Mouse (Mus musculus): Measurements from ENCODE around the gene Ttll8. TPM values are rescaled to one million over a fixed set of nuclear protein-coding genes. Genes with fewer than 3 reads are reported as not detected.

Ttll8 gene
- total RNA-seq, 2 experiments from 2014 or later: 2.0 to 2.9 TPM

DNA sequence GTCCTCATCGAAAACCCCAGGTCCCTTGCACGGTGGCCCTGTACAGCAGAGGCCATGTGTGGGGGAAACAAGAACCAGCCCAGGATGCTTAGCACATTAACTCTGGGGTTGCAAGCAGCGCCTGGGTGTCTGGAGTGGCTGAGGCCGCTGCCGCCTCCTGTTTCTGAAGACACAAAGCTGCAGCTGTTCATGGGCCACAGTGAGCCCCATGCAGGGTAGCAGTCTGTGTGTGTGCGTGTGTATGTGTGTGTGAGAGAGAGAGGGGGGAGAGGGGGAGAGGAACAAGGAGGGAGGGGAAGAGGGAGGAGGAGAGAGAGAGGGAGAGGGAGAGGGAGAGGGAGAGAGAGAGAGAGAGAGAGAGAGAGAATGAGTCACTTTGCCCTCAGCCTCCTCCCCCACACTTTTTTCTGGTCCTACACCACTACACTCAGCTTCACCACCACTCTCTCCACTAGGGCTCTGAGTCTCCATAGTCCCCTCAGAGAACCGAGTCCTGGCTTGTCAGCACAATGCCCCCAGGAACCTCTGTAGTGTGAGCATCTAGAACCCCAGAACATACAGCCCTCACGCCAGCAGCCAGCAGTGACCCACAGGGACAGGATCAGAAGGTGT, 110.6 kb downstream of the Ttll8 start:
- DNase-seq (ENCODE audit: low spot score in 2 of 2): no peak

DNA sequence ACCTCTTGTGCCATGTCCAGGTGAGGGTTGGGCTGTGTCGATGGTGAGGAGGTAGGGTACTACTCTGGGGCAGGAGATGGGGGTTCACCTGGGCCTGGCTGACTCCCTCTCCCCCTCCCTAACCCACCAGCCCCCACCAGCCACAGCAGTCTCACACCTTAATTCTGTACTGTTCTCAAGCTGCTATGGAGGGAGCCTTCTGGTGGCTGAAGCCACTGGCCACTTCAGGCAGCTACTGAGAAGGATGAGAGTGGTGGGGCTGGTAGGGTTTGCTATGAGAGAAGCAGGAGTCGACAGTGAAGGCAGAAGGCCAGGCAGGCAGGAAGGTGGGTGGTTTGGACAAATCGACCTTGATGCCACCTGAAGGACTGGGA, 111.9 kb downstream of the Ttll8 start:
- no peak for DNase-seq (ENCODE audit: low spot score in 2 of 2)

DNA sequence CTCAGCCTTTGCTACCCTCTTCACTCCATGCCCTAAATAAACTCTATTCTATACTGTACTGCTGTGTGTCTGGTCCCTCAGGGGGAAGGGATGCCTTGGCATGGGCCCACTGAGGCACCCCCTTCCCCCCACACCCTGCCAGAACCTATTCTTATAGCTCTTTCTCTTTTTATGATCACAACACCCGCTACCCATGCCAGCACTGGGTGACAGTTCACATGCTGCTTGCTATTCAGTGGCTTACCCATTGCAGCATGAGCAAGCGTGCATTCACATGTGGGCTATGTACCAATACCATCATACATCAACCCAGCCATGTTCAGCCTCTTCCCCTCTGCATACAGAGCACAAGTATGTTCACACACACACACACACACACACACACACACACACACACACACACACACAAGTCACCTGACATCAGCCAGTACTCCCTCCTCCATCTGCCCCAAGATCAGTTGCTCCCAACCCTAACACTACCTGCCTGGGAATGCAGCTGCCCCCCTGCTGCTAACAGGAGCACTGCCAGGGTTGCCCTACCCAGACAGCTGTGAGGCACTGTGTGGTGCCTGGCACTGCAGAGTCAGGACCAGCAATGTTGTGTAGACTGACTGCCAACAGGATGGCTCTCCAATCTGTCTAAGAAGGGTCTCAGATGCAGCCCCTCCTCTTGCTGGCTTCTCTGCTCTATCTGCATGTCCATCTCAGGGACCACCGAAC, 112.5 kb downstream of the Ttll8 start:
- DNase-seq (ENCODE audit: low spot score in 2 of 2): no peak

DNA sequence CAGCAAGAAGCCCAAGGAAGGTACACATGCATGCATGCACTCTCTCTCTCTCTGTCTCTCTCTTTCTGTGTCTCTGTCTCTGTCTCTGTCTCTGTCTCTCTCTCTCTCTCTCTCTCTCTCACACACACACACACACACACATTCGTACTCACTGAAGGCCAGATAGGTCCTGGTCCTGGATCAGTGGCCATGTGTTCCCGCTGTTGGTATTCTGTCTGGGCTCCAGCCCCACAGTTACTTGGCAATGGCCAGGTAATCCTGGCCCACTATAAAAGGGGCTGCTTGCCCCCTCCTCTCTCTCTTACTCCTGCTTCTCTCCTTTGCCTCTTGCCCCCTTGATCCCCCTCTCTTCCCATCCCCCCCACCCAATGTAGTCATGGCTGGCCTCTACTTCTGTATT, 113.1 kb downstream of the Ttll8 start:
- no peak for DNase-seq (ENCODE audit: low spot score in 2 of 2)

Other genes starting within 250 kb of the Ttll8 start
- gene Brd1, start 220.2 kb downstream of the Ttll8 start, total RNA-seq (2021): 10 to 100 TPM; 50.1 to 50.2 TPM
- 10 to 100 TPM; 12.9 to 13.5 TPM for gene Zbed4, start 202.8 kb downstream of the Ttll8 start, total RNA-seq (2021)
- 10 to 100 TPM in 1 of 2 experiments, 1 to 10 TPM in 1; 9.2 to 12.0 TPM for gene Alg12, start 135.1 kb downstream of the Ttll8 start, total RNA-seq (2021)
- 10 to 100 TPM; 17.3 to 26.1 TPM for gene Creld2, start 134.8 kb downstream of the Ttll8 start, total RNA-seq (2021)
- 10 to 100 TPM; 40.8 to 48.4 TPM for gene Pim3, start 92.2 kb downstream of the Ttll8 start, total RNA-seq (2021)
- gene Mlc1, start 24.6 kb upstream of the Ttll8 start, total RNA-seq (2021): 100 to 1,000 TPM; 132 to 137 TPM
- not detected for gene Mov10l1, start 28.5 kb upstream of the Ttll8 start, total RNA-seq (2021)
- 100 to 1,000 TPM; 131 to 143 TPM for gene Panx2, start 105.3 kb upstream of the Ttll8 start, total RNA-seq (2021)
- 10 to 100 TPM; 20.7 to 21.3 TPM for gene Trabd, start 120.7 kb upstream of the Ttll8 start, total RNA-seq (2021)
- gene Selenoo, start 134.7 kb upstream of the Ttll8 start, total RNA-seq (2021): 10 to 100 TPM; 20.8 to 20.9 TPM
- gene Tubgcp6, start 168.7 kb upstream of the Ttll8 start, total RNA-seq (2021): 10 to 100 TPM; 28.1 to 28.9 TPM
- 10 to 100 TPM; 14.6 to 14.9 TPM for gene Hdac10, start 174.3 kb upstream of the Ttll8 start, total RNA-seq (2021)
- gene Mapk12, start 186.3 kb upstream of the Ttll8 start, total RNA-seq (2021): 1 to 10 TPM; 3.5 to 5.4 TPM
- gene Mapk11, start 195.2 kb upstream of the Ttll8 start, total RNA-seq (2021): 10 to 100 TPM; 23.2 to 24.9 TPM
- gene Plxnb2, start 226.4 kb upstream of the Ttll8 start, total RNA-seq (2021): 10 to 100 TPM; 60.1 to 74.0 TPM
- 10 to 100 TPM; 29.9 to 35.5 TPM for gene Dennd6b, start 242.1 kb upstream of the Ttll8 start, total RNA-seq (2021)

Data from layer of hippocampus, postnatal 14 days (tissue).